Mouse (Mus musculus) bone marrow macrophage, adult 2 months (primary cell): Measurements from ENCODE around the gene Tgfbr3. TPM values are rescaled to one million over a fixed set of nuclear protein-coding genes. Genes with fewer than 3 reads are reported as not detected.

Experiments used
- H3K27ac ChIP-seq: 2 replicates; pipeline ENCODE4 v1.5.1; 2012; ENCODE audit warnings: low read depth, low read length; ENCODE audit not compliant: insufficient read depth
- H3K4me1 ChIP-seq: 2 replicates; pipeline ENCODE4 v1.6.1; 2012; ENCODE audit warnings: low read length; ENCODE audit not compliant: control insufficient read depth, insufficient read depth
- H3K4me3 ChIP-seq: 2 replicates; pipeline ENCODE4 v1.5.1; 2012; ENCODE audit warnings: mild to moderate bottlenecking, low read length, moderate library complexity; ENCODE audit not compliant: insufficient read depth
- CTCF ChIP-seq: IDR thresholded peaks from 2 replicates; pipeline ENCODE4 v1.5.1; 2012; ENCODE audit warnings: low read depth, mild to moderate bottlenecking, low read length, moderate library complexity
- POLR2A ChIP-seq: IDR thresholded peaks from 2 replicates; pipeline ENCODE4 v1.6.1; 2012; ENCODE audit warnings: mild to moderate bottlenecking, low read depth, low read length, borderline replicate concordance
- polyA plus RNA-seq: library from polyadenylated mRNA; stranded (reverse); fragments of >200 nt; gene quantifications from 2 replicates; pipeline ENCODE4 v1.2.4, GENCODE M21; 2012; ENCODE audit not compliant: missing spikeins, insufficient read depth, insufficient read length

The Tgfbr3 gene
- polyA plus RNA-seq, 1 experiment: 1.1 TPM

DNA sequence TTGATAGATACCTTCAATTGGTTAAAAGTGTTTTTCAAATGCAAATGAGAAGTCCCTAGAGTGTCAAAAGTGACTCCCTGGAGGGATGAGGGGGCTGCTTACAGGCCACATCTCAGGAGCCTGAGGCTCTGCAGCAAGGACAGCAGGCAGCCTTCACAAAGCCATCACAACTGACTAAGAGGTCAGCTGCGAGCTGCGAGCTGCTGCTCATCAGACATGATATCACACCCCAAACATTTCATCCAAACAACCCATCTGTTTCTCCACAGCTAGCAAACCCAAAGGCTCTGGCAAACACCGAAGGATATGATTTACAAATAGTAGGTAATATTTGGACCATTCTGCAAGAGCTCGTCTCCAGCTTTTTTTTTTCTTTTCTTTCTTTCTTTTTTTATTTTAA, 112.6 kb downstream of the Tgfbr3 start:
- H3K27ac ChIP-seq: no peak overlapping the region
- no peaks in the 10 kb centered on the region for H3K4me1 ChIP-seq
- TF ChIP-seq POLR2A (no peak), CTCF (no peak)
- no peak overlapping the region for H3K4me3 ChIP-seq

DNA sequence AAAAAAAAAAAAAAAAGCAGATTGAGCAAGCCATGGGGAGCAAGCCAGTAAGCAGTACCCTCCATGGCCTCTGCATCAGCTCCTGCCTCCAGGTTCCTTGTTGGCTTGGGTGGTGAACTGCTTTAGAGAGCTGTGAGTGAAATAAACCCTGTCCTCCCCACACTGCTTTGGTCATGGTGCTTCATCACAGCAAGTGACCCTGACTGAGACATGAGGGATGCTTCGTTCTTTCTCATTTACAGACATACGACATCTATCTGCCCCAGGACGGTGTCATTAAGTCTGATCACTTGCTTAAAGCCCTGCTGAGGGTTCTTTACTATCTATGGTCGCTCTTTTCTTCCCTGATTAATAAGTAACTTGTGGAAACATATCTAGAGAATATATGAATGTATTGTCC, 113.2 kb downstream of the Tgfbr3 start:
- no peak overlapping the region for H3K27ac ChIP-seq
- H3K4me3 ChIP-seq: no peak overlapping the region
- H3K4me1 ChIP-seq: no peaks in the 10 kb centered on the region
- TF ChIP-seq POLR2A (no peak), CTCF (no peak)

DNA sequence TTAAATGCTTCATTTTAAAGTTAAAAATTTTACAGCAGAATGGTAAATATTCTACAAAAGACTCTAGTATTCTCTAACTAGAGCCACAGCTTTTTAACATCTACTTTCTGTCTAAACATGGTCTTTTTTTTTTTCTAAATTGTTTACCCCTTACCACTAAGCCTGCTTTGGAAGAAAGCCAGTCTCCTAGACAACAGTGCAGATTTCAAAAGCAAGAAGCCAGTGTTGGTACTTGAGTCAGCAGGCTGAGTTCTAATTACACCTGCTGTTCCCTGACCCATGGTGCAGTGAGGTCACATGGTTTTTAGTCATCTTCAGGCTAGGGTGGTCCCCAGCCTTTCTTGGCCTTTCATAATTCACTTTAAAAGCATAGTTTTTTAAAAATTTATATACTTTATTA, 115.2 kb downstream of the Tgfbr3 start:
- H3K27ac ChIP-seq: no peak overlapping the region
- H3K4me1 ChIP-seq: no peaks in the 10 kb centered on the region
- H3K4me3 ChIP-seq: no peak overlapping the region
- TF ChIP-seq POLR2A (no peak), CTCF (no peak)

DNA sequence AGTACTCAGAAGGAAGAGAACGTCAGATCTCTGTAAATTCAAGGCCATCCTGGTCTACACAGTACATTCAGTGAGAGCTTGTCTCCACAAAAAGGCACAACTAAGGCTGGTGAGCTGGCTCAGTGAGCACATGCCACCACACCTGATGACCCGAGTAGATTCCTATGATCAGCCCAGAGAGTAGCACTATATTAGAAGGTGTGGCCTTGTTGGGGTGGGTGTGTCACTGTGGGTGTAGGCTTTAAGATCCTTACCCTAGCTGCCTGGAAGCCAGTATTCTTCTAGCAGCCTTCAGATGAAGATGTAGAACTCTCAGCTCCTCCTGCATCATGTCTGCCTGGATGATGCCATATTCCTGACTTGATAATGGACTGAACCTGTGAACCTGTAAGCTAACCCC, 115.9 kb downstream of the Tgfbr3 start:
- H3K27ac ChIP-seq: no peak overlapping the region
- no peak for TF ChIP-seq CTCF
- no peak for TF ChIP-seq POLR2A
- no peak overlapping the region for H3K4me3 ChIP-seq
- H3K4me1 ChIP-seq: no peaks in the 10 kb centered on the region

DNA sequence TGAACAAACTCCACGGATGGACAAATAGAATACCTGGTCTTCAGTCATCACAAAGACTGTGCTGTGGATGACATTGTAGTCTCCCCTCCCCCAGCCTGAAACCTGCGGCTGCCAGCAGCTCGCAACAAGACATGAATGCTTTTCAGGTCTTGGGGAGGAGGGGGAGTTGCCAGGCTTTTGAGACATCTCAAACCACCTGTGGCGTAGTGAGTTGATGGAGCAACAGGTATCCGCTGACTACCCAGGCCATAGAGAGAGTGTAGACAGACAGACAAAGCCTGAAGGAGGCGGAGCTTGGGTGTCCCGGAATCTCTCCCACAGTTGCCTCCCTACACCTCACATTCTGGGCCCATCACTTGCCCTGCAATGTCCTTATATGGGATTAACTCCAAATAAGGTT, 117.6 kb downstream of the Tgfbr3 start:
- TF ChIP-seq CTCF (no peak), POLR2A (no peak)
- H3K27ac ChIP-seq: no peak overlapping the region
- H3K4me1 ChIP-seq: no peaks in the 10 kb centered on the region
- no peak overlapping the region for H3K4me3 ChIP-seq

DNA sequence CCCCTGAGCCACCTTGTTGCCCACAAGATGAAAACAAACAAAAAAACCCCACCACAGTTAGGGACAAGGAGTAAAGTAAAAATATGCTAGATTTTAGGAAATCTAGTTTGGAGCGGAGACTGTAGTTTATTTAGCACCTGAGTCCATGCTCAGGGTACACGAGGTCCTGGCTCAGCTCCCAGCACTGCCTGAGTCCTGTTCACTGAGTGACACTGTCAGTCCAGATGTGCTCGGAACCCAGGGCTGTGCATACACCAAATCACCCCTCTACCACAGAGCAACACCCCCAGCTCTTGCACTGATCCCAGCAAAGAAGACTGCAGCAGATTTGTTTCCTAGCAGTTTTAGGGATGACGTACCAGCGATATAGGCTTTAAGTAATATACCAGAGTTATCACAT, 119.6 kb downstream of the Tgfbr3 start:
- no peak for TF ChIP-seq CTCF
- H3K27ac ChIP-seq: no peak overlapping the region
- H3K4me3 ChIP-seq: no peak overlapping the region
- H3K4me1 ChIP-seq: no peaks in the 10 kb centered on the region

DNA sequence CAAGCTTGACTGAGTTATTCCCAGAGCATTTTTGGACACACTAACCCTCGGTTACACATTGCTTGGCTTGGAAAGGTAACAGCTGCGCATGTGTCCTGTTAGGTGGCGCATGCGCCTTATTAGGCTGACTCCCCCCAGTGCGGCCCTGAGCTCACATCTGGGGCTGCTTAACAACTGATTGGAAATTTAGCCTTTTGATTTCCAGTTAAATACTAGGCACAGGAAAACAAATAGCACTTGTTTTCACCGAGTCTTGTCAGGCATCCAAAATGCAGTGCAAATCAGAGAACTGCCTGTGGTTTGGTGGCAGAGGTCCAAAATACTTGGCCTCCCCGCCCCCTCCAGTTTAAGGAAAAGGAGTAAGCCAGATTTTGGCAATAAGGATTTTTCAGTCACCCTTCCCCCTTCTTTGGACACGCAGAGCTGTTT, 121.5 kb downstream of the Tgfbr3 start:
- H3K4me1 ChIP-seq: no peaks in the 10 kb centered on the region
- no peak overlapping the region for H3K4me3 ChIP-seq
- TF ChIP-seq CTCF (no peak), POLR2A (no peak)
- no peak overlapping the region for H3K27ac ChIP-seq

DNA sequence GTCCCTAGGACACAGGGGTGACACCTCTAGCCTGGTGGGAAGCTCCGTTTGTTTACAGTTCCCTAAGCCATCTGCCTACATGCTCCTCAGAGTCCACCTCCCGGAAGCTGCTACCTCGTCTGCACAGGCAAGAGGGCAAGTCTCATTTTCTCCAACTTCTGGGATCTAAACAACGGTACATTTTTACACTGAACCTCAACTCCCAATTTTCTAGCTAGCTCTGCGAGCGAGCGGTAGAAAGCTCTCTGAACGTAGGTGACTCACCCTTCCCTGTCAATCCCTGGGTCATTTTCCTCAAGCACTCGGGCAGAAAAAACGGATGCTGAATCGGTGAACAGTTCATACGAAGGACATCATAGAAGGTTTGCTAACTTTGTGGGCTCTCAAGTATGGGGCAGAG, 122.1 kb downstream of the Tgfbr3 start:
- Histone ChIP-seq H3K4me1 (no peaks in the 10 kb centered on the region), H3K27ac (no peak overlapping the region), H3K4me3 (no peak overlapping the region)
- TF ChIP-seq CTCF (no peak), POLR2A (no peak)

DNA sequence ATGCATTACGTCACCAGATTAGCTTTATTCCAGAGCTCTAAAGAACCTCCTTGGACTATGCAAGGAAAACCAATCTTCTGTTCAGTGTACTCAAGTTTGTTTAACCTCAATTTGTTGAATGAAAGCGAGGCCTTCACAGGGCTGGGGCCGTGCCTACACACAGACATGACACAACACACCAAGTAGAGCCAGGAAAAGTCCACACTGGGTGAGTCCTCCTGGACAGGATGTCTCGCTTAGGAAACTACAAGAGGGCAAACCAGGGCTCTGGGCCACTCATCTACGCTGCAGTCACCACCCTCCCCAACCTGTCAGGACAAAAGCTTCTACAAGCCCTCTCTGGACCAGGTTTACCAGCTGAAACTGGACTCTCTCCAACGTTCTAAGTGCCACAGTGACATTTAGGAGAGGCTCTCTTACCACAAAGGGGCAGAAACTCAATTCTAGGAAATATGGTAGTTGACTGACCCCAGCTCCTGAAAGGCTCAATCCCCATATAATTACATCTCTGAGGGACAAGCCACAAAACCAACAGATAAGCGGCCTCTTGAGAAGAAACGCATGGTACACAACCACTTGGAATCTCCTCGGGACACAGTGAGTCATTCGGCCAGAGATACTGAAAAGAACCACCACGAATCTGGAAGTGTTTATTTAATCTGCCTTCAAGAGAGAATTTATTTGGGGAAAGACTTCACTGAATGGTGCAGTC, 122.6 kb downstream of the Tgfbr3 start:
- Histone ChIP-seq H3K4me1 (no peaks in the 10 kb centered on the region), H3K27ac (no peak overlapping the region), H3K4me3 (no peak overlapping the region)
- no peak for TF ChIP-seq CTCF
- TF ChIP-seq POLR2A: no peak

DNA sequence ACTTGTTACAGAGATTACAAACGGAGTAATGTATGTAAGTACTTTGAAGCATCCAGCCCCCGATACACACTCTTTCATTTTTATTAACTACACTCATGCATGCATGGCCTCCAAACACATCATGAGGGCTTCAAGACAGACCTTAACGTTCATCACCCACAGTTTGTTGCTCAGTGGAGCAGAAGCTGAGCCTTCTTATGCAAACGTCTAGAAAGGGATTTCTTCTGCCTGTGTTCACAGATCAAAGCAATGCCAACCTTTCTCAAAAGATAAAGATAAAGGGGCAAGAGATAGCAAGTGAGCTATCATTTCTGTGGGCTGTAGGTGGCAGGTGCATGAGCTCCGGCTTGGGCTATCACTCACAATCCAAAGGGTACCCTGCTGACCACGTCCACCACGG, 123.7 kb downstream of the Tgfbr3 start:
- Histone ChIP-seq H3K4me3 (no peak overlapping the region), H3K4me1 (no peaks in the 10 kb centered on the region), H3K27ac (no peak overlapping the region)
- TF ChIP-seq POLR2A (no peak), CTCF (no peak)

DNA sequence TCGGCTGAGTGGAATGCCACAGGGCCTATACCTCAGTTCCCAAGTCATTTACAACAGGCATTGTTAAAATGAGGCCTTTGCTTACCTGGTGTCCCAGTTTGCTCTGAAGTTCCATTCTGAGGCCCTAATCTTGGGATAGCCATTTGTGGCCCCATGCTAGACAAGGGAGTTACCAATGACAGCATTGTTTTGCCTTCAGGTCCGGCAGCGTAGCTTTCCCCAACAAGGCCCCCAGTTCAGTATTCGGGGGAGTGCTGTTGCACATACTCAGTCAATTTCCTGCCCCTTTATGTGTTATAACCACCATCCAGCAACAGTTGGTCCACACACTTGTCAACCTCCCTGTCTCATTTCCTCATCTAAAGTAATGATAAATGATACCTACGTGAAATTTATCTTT, 124.2 kb downstream of the Tgfbr3 start:
- H3K27ac ChIP-seq: no peak overlapping the region
- no peak for TF ChIP-seq POLR2A
- no peak for TF ChIP-seq CTCF
- H3K4me3 ChIP-seq: no peak overlapping the region
- H3K4me1 ChIP-seq: no peaks in the 10 kb centered on the region
